Mouse (Mus musculus): Measurements from ENCODE around the gene Otud1. TPM values are rescaled to one million over a fixed set of nuclear protein-coding genes. Genes with fewer than 3 reads are reported as not detected.

The Otud1 gene
- polyA plus RNA-seq, 1 experiment, result 12.4 TPM

GRCm38 (mm10) chr2:19703020-19703613 is 45.6 kb downstream of the Otud1 start:
- no peaks in the 10 kb centered on the region for H3K4me1 ChIP-seq (ENCODE audit: control insufficient read depth, insufficient read depth, insufficient read length)
- H3K27ac ChIP-seq (ENCODE audit: insufficient read depth, low read length), result no peak overlapping the region
- no peaks in the 10 kb centered on the region for H3K27me3 ChIP-seq (ENCODE audit: control insufficient read depth, insufficient read depth, low read length)
- no peak for TF ChIP-seq POLR2A (IDR thresholded peaks at IDR 0.05; ENCODE audit: low read depth, low read length)
- TF ChIP-seq CTCF (IDR thresholded peaks at IDR 0.05; ENCODE audit: extremely low read depth, insufficient read depth, insufficient read length, insufficient replicate concordance), result no peak
- DNase-seq (ENCODE audit: low read depth in 1 of 2, low spot score in 2 of 2), result no peak
- no peak overlapping the region for H3K4me3 ChIP-seq (ENCODE audit: extremely low read depth, insufficient read depth, insufficient read length)
- no peaks in the 10 kb centered on the region for H3K36me3 ChIP-seq (ENCODE audit: control insufficient read depth, insufficient read depth, low read length)

- no peaks in the 10 kb centered on the region for H3K4me1 ChIP-seq (ENCODE audit: control insufficient read depth, insufficient read depth, insufficient read length)
- no peak for DNase-seq (ENCODE audit: low read depth in 1 of 2, low spot score in 2 of 2)
- WGBS, result 73% methylated on average over 4 of the region's 4 CpGs
- H3K36me3 ChIP-seq (ENCODE audit: control insufficient read depth, insufficient read depth, low read length), result no peaks in the 10 kb centered on the region
- no peaks in the 10 kb centered on the region for H3K27me3 ChIP-seq (ENCODE audit: control insufficient read depth, insufficient read depth, low read length)
- no peak overlapping the region for H3K4me3 ChIP-seq (ENCODE audit: extremely low read depth, insufficient read depth, insufficient read length)
- TF ChIP-seq CTCF (IDR thresholded peaks at IDR 0.05; ENCODE audit: extremely low read depth, insufficient read depth, insufficient read length, insufficient replicate concordance) (no peak), POLR2A (IDR thresholded peaks at IDR 0.05; ENCODE audit: low read depth, low read length) (no peak)
- H3K27ac ChIP-seq (ENCODE audit: insufficient read depth, low read length), result no peak overlapping the region
Measured at GRCm38 (mm10) chr2:19703670-19704069, 46.1 kb downstream of the Otud1 start.

GRCm38 (mm10) chr2:19704272-19704671 is 46.7 kb downstream of the Otud1 start:
- Histone ChIP-seq H3K27ac (ENCODE audit: insufficient read depth, low read length) (no peak overlapping the region), H3K36me3 (ENCODE audit: control insufficient read depth, insufficient read depth, low read length) (no peaks in the 10 kb centered on the region), H3K27me3 (ENCODE audit: control insufficient read depth, insufficient read depth, low read length) (no peaks in the 10 kb centered on the region), H3K4me1 (ENCODE audit: control insufficient read depth, insufficient read depth, insufficient read length) (no peaks in the 10 kb centered on the region), H3K4me3 (ENCODE audit: extremely low read depth, insufficient read depth, insufficient read length) (no peak overlapping the region)
- no peak for DNase-seq (ENCODE audit: low read depth in 1 of 2, low spot score in 2 of 2)
- TF ChIP-seq CTCF (IDR thresholded peaks at IDR 0.05; ENCODE audit: extremely low read depth, insufficient read depth, insufficient read length, insufficient replicate concordance) (no peak), POLR2A (IDR thresholded peaks at IDR 0.05; ENCODE audit: low read depth, low read length) (no peak)

GRCm38 (mm10) chr2:19706886-19707285 is 49.3 kb downstream of the Otud1 start:
- Histone ChIP-seq H3K36me3 (ENCODE audit: control insufficient read depth, insufficient read depth, low read length) (no peaks in the 10 kb centered on the region), H3K4me3 (ENCODE audit: extremely low read depth, insufficient read depth, insufficient read length) (no peak overlapping the region), H3K27ac (ENCODE audit: insufficient read depth, low read length) (no peak overlapping the region), H3K27me3 (ENCODE audit: control insufficient read depth, insufficient read depth, low read length) (no peaks in the 10 kb centered on the region), H3K4me1 (ENCODE audit: control insufficient read depth, insufficient read depth, insufficient read length) (no peaks in the 10 kb centered on the region)
- WGBS, result 59% methylated on average over 4 of the region's 4 CpGs
- no peak for DNase-seq (ENCODE audit: low read depth in 1 of 2, low spot score in 2 of 2)
- TF ChIP-seq POLR2A (IDR thresholded peaks at IDR 0.05; ENCODE audit: low read depth, low read length) (no peak), CTCF (IDR thresholded peaks at IDR 0.05; ENCODE audit: extremely low read depth, insufficient read depth, insufficient read length, insufficient replicate concordance) (no peak)

Other genes with a start within 250 kb of the Otud1 start
- gene Ptf1a, start 212.1 kb upstream of the Otud1 start, polyA plus RNA-seq (2012; rRNA removed), result 2.9 and 3.0 TPM in 2 replicates
- gene 4921504E06Rik, start 103.8 kb upstream of the Otud1 start, polyA plus RNA-seq (2012; rRNA removed), result not detected in 2 replicates

Data from spleen, adult 2 months (tissue).